Mouse (Mus musculus) left cerebral cortex, postnatal 25 days (tissue): Measurements from ENCODE around the gene Olfr490. TPM values are rescaled to one million over a fixed set of nuclear protein-coding genes. Genes with fewer than 3 reads are reported as not detected.

Experiments
- DNase-seq, 2 experiments: peaks; one replicate each; pipeline ENCODE4 v3.0.0; 2022; ENCODE audit warnings: low spot score in 2 of 2, mixed read lengths in 1 of 2
- intact Hi-C: fragments of 180-260 bp; cut with DNase I; formaldehyde crosslinking; loops from one replicate; pipeline ENCODE4 v1.15.1; 2025
- total RNA-seq, 2 experiments: library from RNA; stranded (reverse); gene quantifications; 2 replicates each; pipeline ENCODE4 v1.2.3; 2021

Olfr490 gene
- total RNA-seq, result not detected

GRCm38 (mm10) chr7:108288834-108289233, at the start of gene Olfr490:
Gene Olfr490, minus strand, starts transcription at chr7:108288934.
- intact Hi-C loops, result no loop called here

GRCm38 (mm10) chr7:108323574-108323973, 34.8 kb upstream of the Olfr490 start, which contains the start of gene Olfr492:
Gene Olfr492, minus strand, starts transcription at chr7:108323674.
- intact Hi-C loops, result no loop called here
- DNase-seq, result no peak

More at GRCm38 (mm10) chr7:108288834-108289233, at the start of gene Olfr490:
- no peak for DNase-seq

- intact Hi-C loops, result no loop called here
- no peak for DNase-seq
Observed at GRCm38 (mm10) chr7:108313151-108313550, 24.4 kb upstream of the Olfr490 start, which contains the start of gene Olfr491. Gene Olfr491, plus strand, starts transcription at chr7:108313451.

- DNase-seq, result no peak
- intact Hi-C loops, result no loop called here
Observed at GRCm38 (mm10) chr7:108258247-108258646, 30.5 kb downstream of the Olfr490 start, which contains the start of gene Olfr488. Gene Olfr488, minus strand, starts transcription at chr7:108258347.

Other genes starting within 250 kb of the Olfr490 start
- not detected for gene Olfr479, start 238.2 kb downstream of the Olfr490 start, total RNA-seq
- not detected for gene Olfr480, start 221.6 kb downstream of the Olfr490 start, total RNA-seq
- not detected for gene Olfr481, start 209.1 kb downstream of the Olfr490 start, total RNA-seq
- gene Olfr482, start 191.3 kb downstream of the Olfr490 start, total RNA-seq, result 1 to 10 TPM; 1.6 to 1.9 TPM
- gene Olfr483, start 188.1 kb downstream of the Olfr490 start, total RNA-seq, result not detected
- gene Olfr484, start 161.5 kb downstream of the Olfr490 start, total RNA-seq, result not detected
- not detected for gene Olfr485, start 129.1 kb downstream of the Olfr490 start, total RNA-seq
- not detected for gene Olfr486, start 116.2 kb downstream of the Olfr490 start, total RNA-seq
- not detected for gene Olfr487, start 74.3 kb downstream of the Olfr490 start, total RNA-seq
- not detected for gene Olfr488, start 30.6 kb downstream of the Olfr490 start, total RNA-seq
- gene Olfr491, start 24.5 kb upstream of the Olfr490 start, total RNA-seq, result not detected
- gene Olfr492, start 34.7 kb upstream of the Olfr490 start, total RNA-seq, result not detected
- not detected for gene Olfr493, start 58.0 kb upstream of the Olfr490 start, total RNA-seq
- not detected for gene Olfr494, start 76.4 kb upstream of the Olfr490 start, total RNA-seq
- gene Olfr495, start 104.2 kb upstream of the Olfr490 start, total RNA-seq, result not detected
- gene Olfr497, start 131.5 kb upstream of the Olfr490 start, total RNA-seq, result not detected
- gene Olfr498, start 176.4 kb upstream of the Olfr490 start, total RNA-seq, result not detected
- gene Olfr502, start 236.1 kb upstream of the Olfr490 start, total RNA-seq, result not detected